Mouse (Mus musculus) myocyte (in vitro differentiated cells): ENCODE measurements around the gene Samd4b.
A peak's percentile ranks its signal among the peaks of the same experiment; 100 is the strongest.

ENCODE experiments used
- CEBPB ChIP-seq: IDR thresholded peaks from 2 replicates; pipeline ENCODE4 v1.6.1; 2011; ENCODE audit warnings: mild to moderate bottlenecking, moderate library complexity; ENCODE audit not compliant: poor library complexity, insufficient read depth, severe bottlenecking
- MAX ChIP-seq: IDR thresholded peaks from one replicate; pipeline ENCODE4 v1.6.1; 2011; ENCODE audit warnings: low read depth, mild to moderate bottlenecking, control low read depth
- MYOD1 ChIP-seq, 3 experiments: IDR thresholded peaks; one replicate each; pipeline ENCODE4 v1.6.1; 2011; ENCODE audit warnings: control low read depth in 2 of 3, low read depth in 2 of 3, mild to moderate bottlenecking in 2 of 3, moderate library complexity in 1 of 3; ENCODE audit not compliant: insufficient read length in 2 of 3, control insufficient read depth in 1 of 3
- MYOG ChIP-seq, 3 experiments: IDR thresholded peaks; one replicate each; pipeline ENCODE4 v1.6.1; 2011; ENCODE audit warnings: control low read depth in 2 of 3, low read depth in 2 of 3, mild to moderate bottlenecking in 2 of 3; ENCODE audit not compliant: insufficient read length in 2 of 3, control insufficient read depth in 1 of 3, insufficient read depth in 1 of 3
- POLR2A ChIP-seq: IDR thresholded peaks from one replicate; pipeline ENCODE4 v1.6.1; 2011; ENCODE audit warnings: low read depth, mild to moderate bottlenecking, control low read depth, moderate library complexity; ENCODE audit not compliant: insufficient read length
- POLR2AphosphoS2 ChIP-seq: IDR thresholded peaks from one replicate; pipeline ENCODE4 v1.6.1; 2011; ENCODE audit warnings: low read depth, control low read depth; ENCODE audit not compliant: insufficient read length
- USF1 ChIP-seq: IDR thresholded peaks from one replicate; pipeline ENCODE4 v1.6.1; 2011; ENCODE audit warnings: low read depth, mild to moderate bottlenecking, control low read depth, moderate library complexity

- peak; percentile 50 for TF ChIP-seq POLR2A
- no peak for TF ChIP-seq MYOD1 (IDR thresholded peaks at IDR 0.05; ENCODE audit: control insufficient read depth in 1 of 3, insufficient read length in 2 of 3, low read depth in 2 of 3)
- TF ChIP-seq POLR2AphosphoS2, result peak; percentile 16
- no peak for TF ChIP-seq USF1
- no peak for TF ChIP-seq CEBPB
- no peak for TF ChIP-seq MYOG (IDR thresholded peaks at IDR 0.05; ENCODE audit: control insufficient read depth in 1 of 3, insufficient read depth in 1 of 3, insufficient read length in 2 of 3, low read depth in 2 of 3)
- no peak for TF ChIP-seq MAX
Observed at GRCm38 (mm10) chr7:28436271-28436904, 161.6 kb downstream of the Samd4b start.
